Mouse (Mus musculus) embryonic facial prominence, embryonic 10.5 days (tissue): ENCODE results near the gene Bahcc1. TPM values are rescaled to one million over a fixed set of nuclear protein-coding genes. Genes with fewer than 3 reads are reported as not detected.

Source experiments
- DNase-seq: peaks from one replicate; pipeline ENCODE4 v3.0.0-alpha.2; 2017; ENCODE audit warnings: low spot score
- H3K27ac ChIP-seq: fragments of 300-500 bp; sonication (generic); replicated peaks from 2 replicates; pipeline ENCODE4 v1.5.1; 2016; ENCODE audit warnings: mild to moderate bottlenecking
- H3K27me3 ChIP-seq: fragments of 300-500 bp; sonication (generic); replicated peaks from 2 replicates; pipeline ENCODE4 v1.6.1; 2016; ENCODE audit warnings: low read depth, mild to moderate bottlenecking; ENCODE audit not compliant: poor library complexity, severe bottlenecking
- H3K36me3 ChIP-seq: fragments of 300-500 bp; sonication (generic); replicated peaks from 2 replicates; pipeline ENCODE4 v1.6.1; 2016; ENCODE audit warnings: mild to moderate bottlenecking, moderate library complexity
- H3K4me1 ChIP-seq: fragments of 300-500 bp; sonication (generic); 2 replicates; pipeline ENCODE4 v1.6.1; 2016
- H3K4me3 ChIP-seq: fragments of 300-500 bp; sonication (generic); 2 replicates; pipeline ENCODE4 v1.5.1; 2016; ENCODE audit warnings: mild to moderate bottlenecking, moderate library complexity
- H3K9me3 ChIP-seq: fragments of 300-500 bp; sonication (generic); 2 replicates; pipeline ENCODE4 v1.6.1; 2016; ENCODE audit warnings: mild to moderate bottlenecking
- WGBS: fragments of 180-500 bp; shearing (Covaris S2); methylation state at CpG from one replicate; pipeline ENCODE4 v1.1.7; 2016; 5-methylcytosine and 5-hydroxymethylcytosine counted together
- polyA plus RNA-seq: library from polyadenylated mRNA; unstranded; fragments of >200 nt; fragmentation: Nextera tagmentation; extraction: Ambion mirVana; gene quantifications from 2 replicates; pipeline ENCODE4 v1.2.1, GENCODE M21; 2016

The Bahcc1 gene
- polyA plus RNA-seq, 1 experiment from 2014 or later = 18.4 TPM

DNA sequence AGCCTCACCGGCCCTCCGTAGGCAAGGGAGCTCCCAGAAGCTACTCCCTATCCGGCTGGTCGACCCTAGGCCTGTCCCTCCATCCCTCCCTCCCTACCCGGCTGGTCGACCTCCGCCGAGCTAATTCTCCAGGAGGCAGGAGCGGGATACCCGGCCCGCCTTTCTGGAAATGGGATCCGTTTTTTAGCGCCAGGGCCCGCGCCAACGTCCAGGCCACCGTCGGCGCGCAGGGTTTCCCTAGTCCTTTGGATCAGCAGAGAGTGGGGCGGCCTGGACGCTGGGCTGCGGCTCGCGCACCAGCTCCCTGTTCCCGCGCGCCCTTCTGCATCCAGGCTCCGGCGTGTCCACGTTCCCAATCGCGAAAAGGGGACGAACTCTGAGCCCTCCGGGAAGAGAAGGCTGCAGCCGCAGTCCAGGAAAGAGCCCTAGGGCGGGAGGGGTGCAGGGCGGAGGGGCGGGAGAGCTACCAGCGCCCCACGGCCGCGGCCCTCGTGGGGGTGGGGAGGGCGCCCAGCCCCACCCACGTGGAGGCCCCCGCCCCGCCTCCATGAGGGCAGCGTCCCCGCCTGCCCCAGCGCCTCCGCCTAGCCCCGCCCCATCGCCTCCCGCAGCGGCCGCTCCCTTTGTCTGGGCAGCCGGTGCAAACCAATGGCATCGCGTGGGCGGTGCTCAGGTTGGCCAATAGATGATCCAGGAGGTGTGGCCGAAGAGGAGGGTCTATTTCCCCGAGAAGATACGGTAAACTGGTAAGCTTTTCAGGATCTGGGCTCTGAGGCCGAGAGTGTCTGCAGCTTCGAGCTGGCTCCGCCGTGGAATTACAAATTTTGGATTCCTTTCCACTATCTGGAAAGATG, 43.1 kb upstream of the Bahcc1 start:
- DNase-seq = peak; percentile 100
- Histone ChIP-seq H3K4me3 (peak overlapping the region; percentile 96), H3K9me3 (no peaks in the 10 kb centered on the region), H3K36me3 (peaks cover 26% of the 10 kb centered on the region), H3K27me3 (peaks cover 9% of the 10 kb centered on the region; the same call in 1 of the 2 replicates), H3K4me1 (peaks cover 59% of the 10 kb centered on the region), H3K27ac (peak overlapping the region; percentile 100)
- under 1% methylated on average over 68 of the region's 68 CpGs for WGBS

DNA sequence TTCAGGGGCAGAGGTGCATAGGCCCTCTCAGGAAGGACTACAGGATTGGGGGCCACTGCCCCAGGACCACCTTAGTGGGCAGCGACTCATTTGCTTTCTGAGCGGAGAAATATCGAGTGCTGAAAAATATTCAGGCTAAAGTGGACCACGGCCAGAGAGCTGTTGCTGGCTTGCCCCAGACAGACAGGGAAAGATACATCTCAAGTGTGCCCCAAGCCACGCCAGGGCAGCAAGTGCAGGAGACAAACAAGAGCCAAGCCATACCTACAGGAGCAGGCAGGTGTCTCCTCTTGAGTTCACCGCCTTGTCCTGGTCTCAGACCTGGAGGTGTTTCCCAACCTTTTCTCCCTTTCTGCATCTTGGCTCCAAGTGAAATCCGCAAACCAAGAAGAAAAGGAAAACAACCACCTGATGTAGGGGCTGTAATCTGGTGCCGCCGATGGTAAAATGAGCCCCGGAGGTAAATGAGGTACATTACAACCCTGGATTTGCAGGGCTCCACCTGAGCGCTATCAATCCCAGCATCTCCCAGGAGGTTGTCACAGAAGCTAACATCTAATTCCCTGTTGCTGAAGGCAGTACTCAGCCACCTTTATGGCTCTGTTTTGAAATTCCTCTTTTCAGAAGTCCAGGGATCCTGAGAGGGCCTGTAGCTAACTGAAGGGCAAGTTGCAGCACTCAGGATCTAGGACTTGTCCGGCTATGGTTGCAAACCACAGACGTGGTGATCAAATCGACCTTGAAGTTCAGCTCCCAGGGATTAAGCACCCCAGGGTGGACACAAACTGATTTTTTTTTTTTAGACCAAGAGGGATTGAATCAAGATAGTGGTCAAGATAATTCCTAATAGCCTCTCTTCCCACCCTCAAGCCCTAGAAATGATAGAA, 42.0 kb upstream of the Bahcc1 start:
- peaks cover 9% of the 10 kb centered on the region; the same call in 1 of the 2 replicates for H3K27me3 ChIP-seq
- WGBS = 32% methylated on average over 14 of the region's 14 CpGs
- peaks cover 50% of the 10 kb centered on the region for H3K4me1 ChIP-seq
- peak overlapping the region; percentile 100 for H3K27ac ChIP-seq
- DNase-seq = peak; percentile 32
- no peaks in the 10 kb centered on the region for H3K9me3 ChIP-seq
- H3K36me3 ChIP-seq = peaks cover 21% of the 10 kb centered on the region
- H3K4me3 ChIP-seq = peak overlapping the region; percentile 96

DNA sequence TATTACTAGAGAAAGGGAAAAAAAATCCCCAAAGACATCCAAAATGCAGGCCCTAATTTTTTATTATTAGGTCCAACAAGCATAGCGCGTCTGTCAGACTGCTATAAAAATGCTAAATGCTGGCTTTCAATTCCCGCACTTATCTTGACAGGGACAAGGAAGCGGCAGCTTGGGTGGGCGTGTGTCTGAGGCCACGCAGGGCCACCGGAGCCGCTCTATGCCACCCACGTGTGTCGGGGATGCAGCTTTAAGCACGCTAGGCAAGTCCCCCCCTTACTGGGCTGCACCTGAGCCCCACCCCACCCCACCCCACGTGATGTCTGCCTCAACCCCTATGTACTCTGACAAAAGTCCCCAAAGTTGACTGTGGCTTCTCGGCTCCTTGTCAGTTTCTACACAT, 33.9 kb upstream of the Bahcc1 start:
- 58% methylated on average over 13 of the region's 13 CpGs for WGBS
- H3K4me3 ChIP-seq = no peak overlapping the region
- 0 out of 2 replicates have a peak overlapping the region, but pooled peaks have one; percentile 35 for H3K27ac ChIP-seq
- no peaks in the 10 kb centered on the region for H3K9me3 ChIP-seq
- no peak for DNase-seq
- no peaks in the 10 kb centered on the region for H3K27me3 ChIP-seq
- peaks cover 28% of the 10 kb centered on the region for H3K4me1 ChIP-seq
- H3K36me3 ChIP-seq = no peaks in the 10 kb centered on the region

DNA sequence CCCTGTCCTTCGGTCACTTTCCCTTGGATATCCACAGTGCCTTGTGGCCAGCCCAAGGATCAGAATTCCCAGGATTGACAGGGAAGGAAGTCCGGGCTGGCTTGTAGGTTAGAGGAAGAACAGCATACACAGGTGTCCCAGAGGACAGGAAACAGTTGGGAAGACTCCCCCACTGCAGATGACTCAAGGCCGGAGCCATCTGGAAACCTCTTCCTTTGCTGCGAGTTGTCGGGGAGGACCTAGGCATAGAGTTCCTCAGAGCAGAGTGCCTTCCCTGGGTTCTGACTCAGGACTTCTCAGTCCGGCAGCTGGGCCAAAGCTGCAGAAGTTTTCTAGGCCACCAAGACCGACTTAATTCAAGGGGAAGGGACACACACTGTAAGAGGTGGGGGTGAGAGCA, 33.0 kb upstream of the Bahcc1 start:
- Histone ChIP-seq H3K27ac (no peak overlapping the region), H3K9me3 (no peaks in the 10 kb centered on the region), H3K36me3 (no peaks in the 10 kb centered on the region), H3K4me3 (0 out of 2 replicates have a peak overlapping the region, but pooled peaks have one; percentile 13), H3K27me3 (no peaks in the 10 kb centered on the region), H3K4me1 (peaks cover 21% of the 10 kb centered on the region)
- DNase-seq = no peak
- WGBS = 66% methylated on average over 7 of the region's 7 CpGs

DNA sequence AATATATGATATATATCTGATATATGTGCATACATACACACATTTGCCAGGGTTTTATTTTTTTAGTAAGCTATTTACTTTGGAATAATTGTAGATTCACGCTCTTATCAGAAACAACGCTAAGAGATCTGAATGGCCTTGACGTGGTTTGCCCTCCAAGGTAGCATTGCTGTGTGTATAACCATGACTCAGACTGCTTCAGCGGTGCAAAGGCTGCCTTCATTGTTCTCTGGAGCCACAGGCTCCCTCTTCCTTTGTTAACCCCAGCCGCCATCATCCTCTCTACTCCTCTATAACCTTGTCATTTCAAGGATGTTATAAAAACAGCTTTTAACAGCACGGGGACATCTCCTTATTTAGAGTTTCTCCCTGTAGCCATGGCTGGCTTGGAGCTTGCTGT, 32.1 kb upstream of the Bahcc1 start:
- DNase-seq = no peak
- H3K4me3 ChIP-seq = no peak overlapping the region
- WGBS = 83% methylated on average over 6 of the region's 6 CpGs

DNA sequence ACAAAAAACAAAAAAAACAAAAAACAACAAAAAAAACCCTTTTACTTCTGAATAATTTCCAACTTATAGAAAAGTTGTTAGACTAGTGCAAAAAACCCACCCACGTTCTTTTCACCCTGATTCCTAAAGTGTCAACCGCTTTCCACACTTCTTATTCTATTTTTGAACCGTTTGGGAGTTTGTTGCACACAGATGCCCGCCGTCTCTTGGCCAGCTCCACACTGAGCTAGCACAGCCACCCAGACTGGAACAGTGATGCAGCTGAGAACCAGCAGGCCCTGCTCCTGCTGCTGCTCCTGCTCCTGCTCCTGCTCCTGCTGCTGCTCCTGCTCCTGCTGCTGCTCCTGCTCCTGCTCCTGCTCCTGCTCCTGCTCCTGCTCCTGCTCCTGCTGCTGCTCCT, 28.5 kb upstream of the Bahcc1 start:
- WGBS = 94% methylated on average over 5 of the region's 5 CpGs
- Histone ChIP-seq H3K4me3 (no peak overlapping the region), H3K4me1 (peaks cover 26% of the 10 kb centered on the region), H3K36me3 (no peaks in the 10 kb centered on the region), H3K27me3 (no peaks in the 10 kb centered on the region), H3K27ac (no peak overlapping the region), H3K9me3 (no peaks in the 10 kb centered on the region)
- DNase-seq = no peak

More for the DNA sequence above, 32.1 kb upstream of the Bahcc1 start:
- no peaks in the 10 kb centered on the region for H3K36me3 ChIP-seq
- H3K9me3 ChIP-seq = no peaks in the 10 kb centered on the region
- no peak overlapping the region for H3K27ac ChIP-seq
- peaks cover 20% of the 10 kb centered on the region for H3K4me1 ChIP-seq
- H3K27me3 ChIP-seq = no peaks in the 10 kb centered on the region

DNA sequence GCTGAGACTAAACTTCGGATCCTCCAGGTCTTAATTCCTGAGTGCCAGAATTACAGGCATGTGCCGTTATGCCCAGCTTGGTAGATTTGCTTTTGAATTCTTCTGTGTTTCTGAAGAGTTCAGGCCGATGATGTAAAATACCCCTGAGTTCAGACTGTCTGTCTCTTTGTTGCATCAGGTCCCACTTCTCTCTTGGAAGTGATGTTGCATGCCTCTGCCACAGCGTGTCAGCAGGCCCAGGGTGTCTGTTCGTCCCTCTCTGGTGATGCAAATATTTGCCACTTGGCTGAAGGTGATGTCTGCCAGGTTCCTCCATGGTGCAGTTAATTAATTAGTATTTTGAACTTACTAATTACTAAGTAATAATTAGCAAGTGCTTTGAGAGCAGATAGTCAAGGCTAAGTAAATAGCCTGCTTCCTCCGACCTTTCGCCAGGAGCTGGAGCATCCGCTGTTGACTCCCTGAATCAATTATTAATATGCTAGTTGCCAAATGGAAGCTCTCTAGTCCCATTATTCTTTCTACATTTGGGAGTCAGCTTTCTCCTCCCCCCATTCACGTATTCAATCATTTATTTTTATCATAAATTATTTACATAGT, 26.6 kb upstream of the Bahcc1 start:
- WGBS = 81% methylated on average over 9 of the region's 9 CpGs
- Histone ChIP-seq H3K27ac (no peak overlapping the region), H3K27me3 (no peaks in the 10 kb centered on the region), H3K4me3 (no peak overlapping the region), H3K9me3 (no peaks in the 10 kb centered on the region), H3K4me1 (peaks cover 20% of the 10 kb centered on the region), H3K36me3 (no peaks in the 10 kb centered on the region)
- no peak for DNase-seq

DNA sequence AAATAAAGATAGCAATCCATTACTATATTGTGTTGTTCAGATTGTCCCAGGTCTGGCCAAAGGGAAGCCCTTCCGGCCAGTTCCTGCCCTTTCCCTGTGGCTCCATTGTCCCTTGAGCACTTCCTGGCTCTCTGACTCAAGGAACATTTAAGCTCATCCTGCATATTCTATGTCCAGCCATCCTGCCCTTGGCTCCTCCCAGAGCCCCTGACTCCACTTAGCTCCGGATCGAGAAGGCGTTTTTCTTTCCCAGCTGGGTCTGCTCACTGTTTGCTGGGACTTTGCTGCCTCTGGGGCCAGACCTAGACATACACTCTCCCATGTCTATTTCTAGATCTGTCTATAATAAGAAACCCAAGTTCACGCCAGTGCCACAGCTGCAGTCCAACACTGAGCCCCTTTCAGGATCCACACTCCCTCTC, 26.1 kb upstream of the Bahcc1 start:
- peak overlapping the region; percentile 66 for H3K27ac ChIP-seq
- DNase-seq = no peak
- WGBS = 43% methylated on average over 5 of the region's 5 CpGs
- no peaks in the 10 kb centered on the region for H3K36me3 ChIP-seq
- no peaks in the 10 kb centered on the region for H3K9me3 ChIP-seq
- H3K4me3 ChIP-seq = no peak overlapping the region
- no peaks in the 10 kb centered on the region for H3K27me3 ChIP-seq
- H3K4me1 ChIP-seq = peaks cover 20% of the 10 kb centered on the region

DNA sequence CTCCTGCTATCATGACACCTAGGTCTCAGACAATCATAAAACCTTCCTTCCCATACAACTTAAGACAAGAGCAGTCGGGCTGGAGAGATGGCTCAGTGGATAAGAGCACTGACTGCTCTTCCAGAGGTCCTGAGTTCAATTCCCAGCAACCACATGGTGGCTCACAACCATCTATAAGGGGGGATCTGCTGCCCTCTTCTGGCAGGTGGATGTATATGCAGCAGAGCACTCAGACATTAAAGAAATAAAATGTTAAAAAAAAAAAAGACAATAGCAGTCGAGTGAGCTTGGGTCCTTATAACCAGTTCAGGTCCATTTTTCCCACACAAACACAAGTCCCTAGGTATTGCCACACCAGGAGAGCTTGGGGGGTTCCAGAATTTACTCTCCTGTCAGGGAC, 23.9 kb upstream of the Bahcc1 start:
- DNase-seq = no peak
- 67% methylated on average over 2 of the region's 2 CpGs for WGBS

DNA sequence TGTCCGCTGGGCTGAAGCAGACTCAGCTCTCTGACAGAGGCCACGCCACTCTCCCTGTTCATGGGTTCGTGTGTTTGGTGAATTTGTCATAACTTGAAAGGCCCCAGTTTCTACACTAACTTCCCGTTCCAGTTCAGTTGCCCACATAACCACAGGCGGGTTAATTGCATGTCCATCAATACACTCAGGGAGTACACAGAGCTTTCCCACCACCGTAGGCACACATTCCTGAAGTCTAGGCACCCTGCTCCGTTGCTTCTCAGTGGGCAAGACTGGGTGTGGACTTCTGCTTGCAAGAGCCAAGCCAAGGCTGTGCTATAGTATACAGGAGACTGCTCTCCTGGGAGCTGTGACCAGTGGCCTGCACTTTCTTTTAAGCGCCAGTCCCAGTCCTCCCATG, 23.3 kb upstream of the Bahcc1 start:
- H3K4me3 ChIP-seq = no peak overlapping the region
- peak overlapping the region; percentile 4; the same call in 1 of the 2 replicates for H3K27ac ChIP-seq
- 74% methylated on average over 8 of the region's 8 CpGs for WGBS
- no peak for DNase-seq
- peaks cover 12% of the 10 kb centered on the region; the same call in 1 of the 2 replicates for H3K36me3 ChIP-seq
- no peaks in the 10 kb centered on the region for H3K27me3 ChIP-seq
- H3K4me1 ChIP-seq = peaks cover 20% of the 10 kb centered on the region
- 0 out of 2 replicates have a peak, but pooled peaks cover 8% of the 10 kb centered on the region for H3K9me3 ChIP-seq

More for the DNA sequence above, 23.9 kb upstream of the Bahcc1 start:
- 0 out of 2 replicates have a peak, but pooled peaks cover 6% of the 10 kb centered on the region for H3K9me3 ChIP-seq
- 0 out of 2 replicates have a peak overlapping the region, but pooled peaks have one; percentile 4 for H3K27ac ChIP-seq
- no peak overlapping the region for H3K4me3 ChIP-seq
- no peaks in the 10 kb centered on the region for H3K27me3 ChIP-seq
- peaks cover 20% of the 10 kb centered on the region for H3K4me1 ChIP-seq
- H3K36me3 ChIP-seq = peaks cover 10% of the 10 kb centered on the region; the same call in 1 of the 2 replicates

DNA sequence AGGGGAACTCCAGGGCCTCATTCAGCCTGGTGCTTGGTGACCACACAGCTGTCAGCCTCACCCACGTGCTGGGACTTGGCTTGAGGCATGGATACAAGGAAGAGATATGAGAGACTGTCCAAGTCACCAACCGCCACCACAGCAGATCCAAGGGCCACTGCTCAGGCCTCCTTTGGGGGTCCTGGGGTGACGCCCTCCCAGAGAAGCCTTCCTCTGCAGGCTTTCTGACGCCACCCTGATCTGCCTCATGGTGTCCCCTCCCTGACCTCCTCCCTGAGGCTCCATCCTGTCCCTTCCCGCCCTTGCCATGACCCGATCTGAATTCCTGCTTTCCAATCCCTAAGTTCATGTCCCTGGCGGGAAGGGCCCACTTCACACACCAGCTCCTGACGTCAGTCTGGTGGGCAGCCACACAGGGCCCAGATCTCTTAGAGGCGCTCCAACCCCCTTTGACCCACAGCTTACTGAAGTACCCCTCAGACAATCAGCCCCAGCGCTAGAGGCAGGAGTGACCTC, 17.0 kb upstream of the Bahcc1 start:
- H3K27me3 ChIP-seq = no peaks in the 10 kb centered on the region
- H3K4me3 ChIP-seq = peak overlapping the region; percentile 39
- 0 out of 2 replicates have a peak, but pooled peaks cover 8% of the 10 kb centered on the region for H3K9me3 ChIP-seq
- peaks cover 12% of the 10 kb centered on the region; the same call in 1 of the 2 replicates for H3K36me3 ChIP-seq
- peak; percentile 55 for DNase-seq
- H3K27ac ChIP-seq = peak overlapping the region; percentile 91
- peaks cover 57% of the 10 kb centered on the region for H3K4me1 ChIP-seq
- 48% methylated on average over 10 of the region's 10 CpGs for WGBS
